Comparison of ENCODE assay signal across 9 mouse cellular contexts in the genomic region with DNA sequence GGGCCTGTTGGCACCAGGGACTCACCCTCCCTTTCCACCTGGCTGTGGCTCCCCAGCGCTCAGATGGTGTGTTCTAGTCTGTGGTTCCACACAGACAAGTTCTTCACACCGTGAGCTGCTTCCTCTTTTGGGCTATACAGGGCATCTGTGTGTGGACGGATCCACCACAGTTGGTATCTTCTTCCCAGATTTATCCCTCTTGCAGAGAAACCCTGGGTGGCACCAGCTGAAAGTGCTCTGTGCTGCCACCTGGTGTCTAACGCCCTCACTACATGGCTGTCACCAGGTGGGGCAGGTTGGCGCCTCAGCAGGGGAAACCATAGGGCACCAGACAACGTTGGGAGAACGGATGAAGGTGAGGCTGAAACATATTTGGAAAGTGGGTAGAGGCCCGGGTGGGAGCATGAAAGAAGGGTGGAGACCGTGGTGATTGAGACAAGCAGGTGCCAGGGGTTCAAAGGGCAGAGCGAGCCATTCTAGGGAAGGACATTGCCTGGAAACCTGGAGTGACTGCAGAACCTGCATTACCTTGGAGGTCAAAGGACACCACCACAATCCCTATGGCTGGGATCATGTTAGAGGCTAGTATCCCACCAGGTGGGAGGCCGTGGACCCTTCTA. TPM values are rescaled to one million over a fixed set of nuclear protein-coding genes. Genes with fewer than 3 reads are reported as not detected.
DNase-seq lines count a peak whose midpoint lies in the region; ATAC-seq and TF ChIP-seq lines count a peak whose summit lies in the region.
"Had no signal": no experiment of that assay in that cellular context is flagged by ENCODE, and none has a peak within 500 bp of the region (broad histone marks: within the 10 kb centered on the region; RNA-seq: fewer than 3 reads in every experiment).

No protein-coding gene starts in this region.

- TF ChIP-seq CTCF in Patski (IDR thresholded peaks at IDR 0.05): no peak
- peak; percentile 94 for TF ChIP-seq CTCF in hindbrain, postnatal 0 days (IDR thresholded peaks at IDR 0.05; ENCODE audit: low read depth)

- 24% methylated on average over 11 of the region's 11 CpGs for WGBS in forebrain, embryonic 16.5 days
- WGBS in hindbrain, postnatal 0 days: 26% methylated on average over 11 of the region's 11 CpGs

- ATAC-seq in Patski: peak; percentile 78
- ATAC-seq in forebrain, embryonic 16.5 days: peak; percentile 34; the same call in 1 of the 2 replicates
- peak; percentile 63; the same call in 1 of the 2 replicates for ATAC-seq in hindbrain, postnatal 0 days
- peak; percentile 89 for ATAC-seq in megakaryocyte progenitor cell, adult 5-6 weeks (replicated peaks; ENCODE audit: poor library complexity)

- no peak overlapping the region for H3K4me2 ChIP-seq in forebrain, embryonic 16.5 days (ENCODE audit: low read length)
- no peak overlapping the region for H3K4me2 ChIP-seq in hindbrain, postnatal 0 days (ENCODE audit: low read depth, low read length)

- in situ Hi-C loops in Patski (cut with MboI; ENCODE audit: low pct_unique_long_range_greater_than_20kb): loop anchor here (5.0 kb wide), 2 partner anchors 67 to 138 kb away; no protein-coding TSS in a partner anchor

- peaks cover 22% of the 10 kb centered on the region for H3K4me1 ChIP-seq in forebrain, embryonic 16.5 days (replicated peaks; ENCODE audit: control insufficient read depth, insufficient read depth, low read length)
- peaks cover 5% of the 10 kb centered on the region; the same call in 1 of the 2 replicates for H3K4me1 ChIP-seq in hindbrain, postnatal 0 days (ENCODE audit: insufficient read depth, low read length)

- H3K9me3 ChIP-seq in forebrain, embryonic 16.5 days (ENCODE audit: control insufficient read depth, low read length): no peaks in the 10 kb centered on the region
- H3K9me3 ChIP-seq in hindbrain, postnatal 0 days (ENCODE audit: low read length): no peaks in the 10 kb centered on the region

- no peaks in the 10 kb centered on the region for H3K36me3 ChIP-seq in forebrain, embryonic 16.5 days (ENCODE audit: control insufficient read depth, insufficient read depth)
- no peaks in the 10 kb centered on the region for H3K36me3 ChIP-seq in hindbrain, postnatal 0 days (ENCODE audit: insufficient read depth, low read length)

- H3K4me3 ChIP-seq in forebrain, embryonic 16.5 days (replicated peaks; ENCODE audit: low read length): no peak overlapping the region
- H3K4me3 ChIP-seq in hindbrain, postnatal 0 days (ENCODE audit: low read length): no peak overlapping the region
- H3K4me3 ChIP-seq: myocyte had no signal

- H3K27ac ChIP-seq in forebrain, embryonic 16.5 days (ENCODE audit: low read length): no peak overlapping the region
- H3K27ac ChIP-seq in hindbrain, postnatal 0 days: no peak overlapping the region

- POLR2A ChIA-PET in Patski (lab: Charles Lee): interaction anchor here (0.7 to 1.6 kb wide), 6 partner anchors 49 to 75 kb away, joined by 3 to 6 read pairs (median 4); no protein-coding TSS in a partner anchor

- no peak overlapping the region for H3K9ac ChIP-seq in forebrain, embryonic 16.5 days (replicated peaks; ENCODE audit: low read depth, low read length)
- H3K9ac ChIP-seq in hindbrain, postnatal 0 days (replicated peaks; ENCODE audit: low read length): no peak overlapping the region

- CTCF ChIA-PET in Patski (lab: Charles Lee): interaction anchor here (0.7 to 4.7 kb wide), 20 partner anchors 9 to 145 kb away, joined by 3 to 47 read pairs (median 5); a partner anchor contains a TSS

- H3K27me3 ChIP-seq in Patski: no peaks in the 10 kb centered on the region
- no peaks in the 10 kb centered on the region for H3K27me3 ChIP-seq in forebrain, embryonic 16.5 days (replicated peaks; ENCODE audit: control insufficient read depth, insufficient read depth, low read length)
- no peaks in the 10 kb centered on the region for H3K27me3 ChIP-seq in hindbrain, postnatal 0 days (ENCODE audit: insufficient read depth, low read length)

- DNase-seq in Patski (ENCODE audit: low read depth, low spot score): no peak
- DNase-seq in cerebellum, adult 11 months: peak; percentile 87
- DNase-seq in hindbrain, postnatal 0 days (ENCODE audit: low spot score): peak; percentile 82
- DNase-seq in layer of hippocampus, postnatal 36 days: peak; percentile 77 to 79
- DNase-seq in skeletal muscle tissue, adult 2 months (ENCODE audit: low read depth, low spot score): peak; percentile 44
- DNase-seq in yolk sac, embryonic 10.5 days (ENCODE audit: low spot score): peak; percentile 49

RNA-seq across cellular contexts. Expression of a gene that starts 12.0 kb away (rescaled TPM):
- 0.64 TPM for polyA plus RNA-seq in Patski (2021)
- 0.18 and 0.55 TPM in 2 replicates for polyA plus RNA-seq in forebrain, embryonic 16.5 days (2015; fragmentation: Nextera tagmentation; extraction: Ambion mirVana)
- total RNA-seq in hindbrain, postnatal 0 days (2014; rRNA removed): 4.5 and 4.7 TPM in 2 replicates
- 1.0 and 1.8 TPM in 2 replicates for polyA plus RNA-seq in hindbrain, postnatal 0 days (2015; fragmentation: Nextera tagmentation; extraction: Ambion mirVana)
- total RNA-seq in layer of hippocampus, postnatal 36 days (2021): 1 to 10 TPM; 2.2 to 2.9 TPM
- total RNA-seq in megakaryocyte progenitor cell, adult 5-6 weeks (2015): 0.07 and 0.56 TPM in 2 replicates
- 0.17 TPM in 1 of 2 replicates, not detected in the other for total RNA-seq in megakaryocyte progenitor cell, adult 5-6 weeks (2017)
- polyA plus RNA-seq: myocyte had no signal

Comparison
In these comparisons a context has a peak if more than half of its experiments do, and no peak if none do; other contexts are left out.
1. ATAC-seq: peak in every context shown above with its lines; median percentile 89 in megakaryocyte progenitor cell, adult 5-6 weeks; 78 in Patski; 63 in hindbrain, postnatal 0 days; 34 in forebrain, embryonic 16.5 days.